Mouse (Mus musculus) erythroblast, embryonic 14.5 days (primary cell): ENCODE results near the gene Tcf20.

Experiments used
- GATA1 ChIP-seq: IDR thresholded peaks from 2 replicates; pipeline ENCODE4 v1.6.1; 2012; ENCODE audit warnings: low read length, inconsistent platforms, mixed read lengths
- TAL1 ChIP-seq: IDR thresholded peaks from 3 replicates; pipeline ENCODE4 v1.6.1; 2012; ENCODE audit warnings: low read length, inconsistent platforms, mixed read lengths

DNA sequence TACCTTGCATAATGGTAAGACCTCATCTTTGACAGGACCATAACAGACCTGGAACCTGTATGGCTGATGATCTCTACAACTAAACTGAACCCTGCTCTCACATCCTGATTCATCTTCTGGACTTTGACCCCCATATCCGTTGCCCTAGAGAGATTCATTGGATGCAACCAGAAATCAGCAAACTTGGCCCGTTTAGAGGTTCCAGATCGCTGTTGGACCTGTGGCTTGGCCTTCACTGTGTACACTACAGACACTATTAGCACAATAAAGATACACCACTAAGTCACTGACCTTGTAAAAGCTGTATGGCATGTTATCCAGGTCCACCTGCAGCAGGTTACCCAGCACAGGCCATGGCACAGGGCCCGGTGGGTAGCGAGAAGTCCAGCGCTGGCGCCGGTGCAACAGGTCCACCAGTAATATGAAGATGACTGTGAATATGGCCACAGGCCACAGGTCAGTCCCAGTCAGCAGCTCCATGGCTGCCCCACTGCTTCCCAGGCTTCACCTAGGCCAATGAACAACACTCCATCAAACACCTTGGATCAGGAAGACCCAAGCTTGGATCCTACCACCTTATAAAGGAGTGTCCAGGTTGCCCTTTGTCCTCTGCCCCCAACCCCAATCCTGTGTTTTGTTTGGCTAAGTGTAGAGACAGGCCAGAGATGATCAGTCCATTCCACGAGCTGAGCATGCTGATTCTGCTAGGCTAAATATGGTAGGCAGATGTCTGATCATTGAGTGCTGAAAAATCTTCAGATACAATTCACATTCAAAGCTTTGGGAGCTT, 223.8 kb downstream of the Tcf20 start, which contains the start of gene Cyp2d40:
- TF ChIP-seq GATA1: no peak
- TF ChIP-seq TAL1: no peak
